Mouse (Mus musculus) kidney, postnatal 25 days (tissue): ENCODE measurements around the gene Adamts7.

Experiments
- DNase-seq, 2 experiments: peaks; one replicate each; pipeline ENCODE4 v3.0.0; 2021; ENCODE audit warnings: mixed read lengths in 2 of 2

Gene Adamts7

GRCm38 (mm10) chr9:90236817-90237216 is 73.9 kb downstream of the Adamts7 start:
- DNase-seq = no peak

GRCm38 (mm10) chr9:90237232-90238062 is 74.6 kb downstream of the Adamts7 start:
- no peak for DNase-seq

GRCm38 (mm10) chr9:90240560-90240959 is 77.7 kb downstream of the Adamts7 start:
- DNase-seq = no peak

- DNase-seq = no peak
Measured at GRCm38 (mm10) chr9:90241041-90241440, 78.2 kb downstream of the Adamts7 start.

GRCm38 (mm10) chr9:90241618-90242017 is 78.7 kb downstream of the Adamts7 start:
- no peak for DNase-seq

- no peak for DNase-seq
Measured at GRCm38 (mm10) chr9:90242291-90242690, 79.4 kb downstream of the Adamts7 start.

- DNase-seq = no peak
Measured at GRCm38 (mm10) chr9:90242855-90243254, 80.0 kb downstream of the Adamts7 start.

- DNase-seq = no peak
Measured at GRCm38 (mm10) chr9:90244301-90245151, 81.7 kb downstream of the Adamts7 start.

GRCm38 (mm10) chr9:90245206-90245605 is 82.3 kb downstream of the Adamts7 start:
- no peak for DNase-seq

- DNase-seq = no peak
Measured at GRCm38 (mm10) chr9:90245781-90246180, 82.9 kb downstream of the Adamts7 start.

- no peak for DNase-seq
Measured at GRCm38 (mm10) chr9:90247316-90247715, 84.4 kb downstream of the Adamts7 start.

GRCm38 (mm10) chr9:90248326-90248725 is 85.5 kb downstream of the Adamts7 start:
- no peak for DNase-seq

GRCm38 (mm10) chr9:90249036-90249435 is 86.2 kb downstream of the Adamts7 start:
- no peak for DNase-seq

GRCm38 (mm10) chr9:90250141-90250775 is 87.4 kb downstream of the Adamts7 start:
- no peak for DNase-seq

GRCm38 (mm10) chr9:90250964-90251750 is 88.3 kb downstream of the Adamts7 start:
- no peak for DNase-seq

- DNase-seq = no peak
Measured at GRCm38 (mm10) chr9:90253181-90253580, 90.3 kb downstream of the Adamts7 start.

GRCm38 (mm10) chr9:90255844-90256405 is 93.1 kb downstream of the Adamts7 start:
- DNase-seq = no peak

- no peak for DNase-seq
Measured at GRCm38 (mm10) chr9:90257220-90257619, 94.4 kb downstream of the Adamts7 start.
